Mouse (Mus musculus) neural tube, embryonic 15.5 days (tissue): Measurements from ENCODE around the gene Cdkn2c. TPM values are rescaled to one million over a fixed set of nuclear protein-coding genes. Genes with fewer than 3 reads are reported as not detected.

Experiments
- ATAC-seq: fragments of 200-750 bp; cut with Nextera tagmentation; 2 replicates; pipeline ENCODE4 v1.8.0; 2017; ENCODE audit warnings: mild to moderate bottlenecking, moderate TSS enrichment, moderate library complexity; ENCODE audit not compliant: low FRiP score
- H3K27ac ChIP-seq: fragments of 300-500 bp; sonication (generic); replicated peaks from 2 replicates; pipeline ENCODE4 v1.5.1; 2015; ENCODE audit warnings: mild to moderate bottlenecking, inconsistent platforms
- H3K27me3 ChIP-seq: fragments of 300-500 bp; sonication (generic); replicated peaks from 2 replicates; pipeline ENCODE4 v1.6.1; 2015; ENCODE audit warnings: inconsistent platforms
- H3K36me3 ChIP-seq: fragments of 300-500 bp; sonication (generic); 2 replicates; pipeline ENCODE4 v1.6.1; 2015; ENCODE audit warnings: inconsistent platforms
- H3K4me1 ChIP-seq: fragments of 300-500 bp; sonication (generic); 2 replicates; pipeline ENCODE4 v1.6.1; 2015; ENCODE audit warnings: inconsistent platforms
- H3K4me2 ChIP-seq: fragments of 300-500 bp; sonication (generic); 2 replicates; pipeline ENCODE4 v1.6.1; 2015; ENCODE audit warnings: inconsistent platforms, mild to moderate bottlenecking, moderate library complexity
- H3K4me3 ChIP-seq: fragments of 300-500 bp; sonication (generic); replicated peaks from 2 replicates; pipeline ENCODE4 v1.5.1; 2015; ENCODE audit warnings: mild to moderate bottlenecking, inconsistent platforms
- H3K9ac ChIP-seq: fragments of 300-500 bp; sonication (generic); replicated peaks from 2 replicates; pipeline ENCODE4 v1.6.1; 2015; ENCODE audit warnings: mild to moderate bottlenecking, inconsistent platforms
- H3K9me3 ChIP-seq: fragments of 300-500 bp; sonication (generic); replicated peaks from 2 replicates; pipeline ENCODE4 v1.6.1; 2016; ENCODE audit warnings: inconsistent platforms
- WGBS: fragments of 180-500 bp; shearing (Covaris S2); methylation state at CpG from one replicate; pipeline ENCODE4 v1.1.7; 2015; ENCODE audit warnings: mixed read lengths; 5-methylcytosine and 5-hydroxymethylcytosine counted together
- polyA plus RNA-seq: library from polyadenylated mRNA; unstranded; fragments of >200 nt; fragmentation: Nextera tagmentation; extraction: Ambion mirVana; gene quantifications from 2 replicates; pipeline ENCODE4 v1.2.1, GENCODE M21; 2015

The Cdkn2c gene
- polyA plus RNA-seq, 1 experiment from 2014 or later: 3.3 TPM

- Histone ChIP-seq H3K9me3 (no peaks in the 10 kb centered on the region), H3K4me3 (no peak overlapping the region; the same call in 1 of the 2 replicates), H3K36me3 (no peaks in the 10 kb centered on the region), H3K9ac (no peak overlapping the region), H3K27ac (no peak overlapping the region), H3K4me2 (peak overlapping the region; percentile 91), H3K27me3 (peaks cover 35% of the 10 kb centered on the region), H3K4me1 (peaks cover 23% of the 10 kb centered on the region)
- ATAC-seq: no peak
- 57% methylated on average over 2 of the region's 2 CpGs for WGBS
These were observed 529 bp upstream of the Cdkn2c start for GRCm38 (mm10) chr4:109667518-109667917.

GRCm38 (mm10) chr4:109665982-109666460 lies 968 bp downstream of the Cdkn2c start:
- Histone ChIP-seq H3K27ac (peak overlapping the region; percentile 54), H3K4me1 (peaks cover 23% of the 10 kb centered on the region), H3K9me3 (no peaks in the 10 kb centered on the region), H3K27me3 (peaks cover 48% of the 10 kb centered on the region), H3K9ac (peak overlapping the region; percentile 61), H3K36me3 (no peaks in the 10 kb centered on the region), H3K4me3 (peak overlapping the region; percentile 55), H3K4me2 (peak overlapping the region; percentile 91)
- peak; percentile 58 for ATAC-seq
- WGBS: under 1% methylated on average over 46 of the region's 49 CpGs

- Histone ChIP-seq H3K27ac (no peak overlapping the region), H3K36me3 (no peaks in the 10 kb centered on the region), H3K4me3 (peak overlapping the region; percentile 55), H3K4me2 (peak overlapping the region; percentile 91), H3K9me3 (no peaks in the 10 kb centered on the region), H3K9ac (peak overlapping the region; percentile 61), H3K4me1 (peaks cover 23% of the 10 kb centered on the region), H3K27me3 (peaks cover 52% of the 10 kb centered on the region)
- ATAC-seq: peak; percentile 46; the same call in 1 of the 2 replicates
- under 1% methylated on average over 48 of the region's 49 CpGs for WGBS
These were observed 1.6 kb downstream of the Cdkn2c start for GRCm38 (mm10) chr4:109665101-109665981.

GRCm38 (mm10) chr4:109664091-109664490 lies 2.9 kb downstream of the Cdkn2c start:
- Histone ChIP-seq H3K4me2 (no peak overlapping the region), H3K27ac (no peak overlapping the region), H3K36me3 (no peaks in the 10 kb centered on the region), H3K9ac (no peak overlapping the region), H3K9me3 (no peaks in the 10 kb centered on the region), H3K27me3 (peaks cover 61% of the 10 kb centered on the region), H3K4me1 (peaks cover 23% of the 10 kb centered on the region), H3K4me3 (no peak overlapping the region)
- no peak for ATAC-seq
- 9% methylated on average over 5 of the region's 5 CpGs for WGBS

GRCm38 (mm10) chr4:109662271-109662670 lies 4.7 kb downstream of the Cdkn2c start:
- Histone ChIP-seq H3K27me3 (peaks cover 71% of the 10 kb centered on the region), H3K9ac (no peak overlapping the region), H3K4me1 (peaks cover 27% of the 10 kb centered on the region), H3K4me2 (no peak overlapping the region), H3K27ac (no peak overlapping the region), H3K4me3 (no peak overlapping the region), H3K9me3 (no peaks in the 10 kb centered on the region), H3K36me3 (no peaks in the 10 kb centered on the region)
- WGBS: 13% methylated on average over 5 of the region's 5 CpGs
- no peak for ATAC-seq

GRCm38 (mm10) chr4:109661183-109661582 lies 5.8 kb downstream of the Cdkn2c start:
- H3K4me2 ChIP-seq: no peak overlapping the region
- H3K4me3 ChIP-seq: no peak overlapping the region
- H3K9ac ChIP-seq: no peak overlapping the region
- H3K36me3 ChIP-seq: no peaks in the 10 kb centered on the region
- H3K9me3 ChIP-seq: no peaks in the 10 kb centered on the region
- ATAC-seq: no peak
- no peak overlapping the region for H3K27ac ChIP-seq
- peaks cover 23% of the 10 kb centered on the region for H3K4me1 ChIP-seq
- 19% methylated on average over 5 of the region's 5 CpGs for WGBS
- H3K27me3 ChIP-seq: peaks cover 71% of the 10 kb centered on the region

- no peaks in the 10 kb centered on the region for H3K36me3 ChIP-seq
- H3K9me3 ChIP-seq: no peaks in the 10 kb centered on the region
- WGBS: 28% methylated on average over 3 of the region's 3 CpGs
- peaks cover 17% of the 10 kb centered on the region for H3K4me1 ChIP-seq
- no peak for ATAC-seq
- H3K4me3 ChIP-seq: no peak overlapping the region
- no peak overlapping the region for H3K9ac ChIP-seq
- no peak overlapping the region for H3K27ac ChIP-seq
- H3K27me3 ChIP-seq: peaks cover 69% of the 10 kb centered on the region
- H3K4me2 ChIP-seq: no peak overlapping the region
These were observed 6.4 kb downstream of the Cdkn2c start for GRCm38 (mm10) chr4:109660568-109660967.

- H3K4me2 ChIP-seq: no peak overlapping the region
- H3K4me1 ChIP-seq: peaks cover 9% of the 10 kb centered on the region
- H3K9me3 ChIP-seq: no peaks in the 10 kb centered on the region
- H3K4me3 ChIP-seq: no peak overlapping the region
- peaks cover 68% of the 10 kb centered on the region for H3K27me3 ChIP-seq
- H3K27ac ChIP-seq: no peak overlapping the region
- H3K36me3 ChIP-seq: no peaks in the 10 kb centered on the region
- WGBS: 24% methylated on average over 2 of the region's 2 CpGs
- no peak for ATAC-seq
- no peak overlapping the region for H3K9ac ChIP-seq
These were observed 7.4 kb downstream of the Cdkn2c start for GRCm38 (mm10) chr4:109659571-109659970.

GRCm38 (mm10) chr4:109658826-109659225 lies 8.2 kb downstream of the Cdkn2c start:
- WGBS: 7% methylated on average over 8 of the region's 8 CpGs
- ATAC-seq: no peak
- Histone ChIP-seq H3K9me3 (no peaks in the 10 kb centered on the region), H3K36me3 (no peaks in the 10 kb centered on the region), H3K4me3 (no peak overlapping the region), H3K27ac (no peak overlapping the region), H3K9ac (no peak overlapping the region), H3K4me2 (no peak overlapping the region), H3K27me3 (peaks cover 65% of the 10 kb centered on the region), H3K4me1 (peaks cover 9% of the 10 kb centered on the region)

- H3K4me1 ChIP-seq: peaks cover 9% of the 10 kb centered on the region
- peak overlapping the region; percentile 29 for H3K4me3 ChIP-seq
- no peak overlapping the region for H3K9ac ChIP-seq
- H3K27ac ChIP-seq: no peak overlapping the region
- H3K4me2 ChIP-seq: peak overlapping the region; percentile 55
- H3K36me3 ChIP-seq: no peaks in the 10 kb centered on the region
- 2% methylated on average over 20 of the region's 20 CpGs for WGBS
- H3K9me3 ChIP-seq: no peaks in the 10 kb centered on the region
- ATAC-seq: no peak
- H3K27me3 ChIP-seq: peaks cover 66% of the 10 kb centered on the region
These were observed 9.0 kb downstream of the Cdkn2c start for GRCm38 (mm10) chr4:109657851-109658500.

GRCm38 (mm10) chr4:109657021-109657850 lies 9.8 kb downstream of the Cdkn2c start:
- Histone ChIP-seq H3K4me3 (peak overlapping the region; percentile 29), H3K9ac (no peak overlapping the region), H3K36me3 (no peaks in the 10 kb centered on the region), H3K9me3 (no peaks in the 10 kb centered on the region), H3K4me1 (peaks cover 9% of the 10 kb centered on the region), H3K4me2 (peak overlapping the region; percentile 55), H3K27ac (no peak overlapping the region), H3K27me3 (peaks cover 62% of the 10 kb centered on the region)
- ATAC-seq: no peak
- WGBS: under 1% methylated on average over 52 of the region's 53 CpGs
